In genomic region chr2:71056115-71056835, GRCm38 (mm10) we compare ENCODE assay signal across 8 mouse cellular contexts. TPM values are rescaled to one million over a fixed set of nuclear protein-coding genes. Genes with fewer than 3 reads are reported as not detected.
DNase-seq lines count a peak whose midpoint lies in the region; ATAC-seq lines count a peak whose summit lies in the region.

No protein-coding gene starts in this region.

- H3K9me3 ChIP-seq in lung, embryonic 15.5 days: no peaks in the 10 kb centered on the region
- H3K9me3 ChIP-seq in embryonic facial prominence, embryonic 12.5 days: no peaks in the 10 kb centered on the region
- no peaks in the 10 kb centered on the region for H3K9me3 ChIP-seq in intestine, embryonic 16.5 days (ENCODE audit: control insufficient read depth, low read length)
- H3K9me3 ChIP-seq in neural tube, embryonic 15.5 days (replicated peaks): no peaks in the 10 kb centered on the region

- peak overlapping the region; percentile 96 for H3K27ac ChIP-seq in lung, embryonic 15.5 days
- H3K27ac ChIP-seq in embryonic facial prominence, embryonic 12.5 days: peak overlapping the region; percentile 92
- peak overlapping the region; percentile 98 for H3K27ac ChIP-seq in intestine, embryonic 16.5 days (ENCODE audit: low read length)
- H3K27ac ChIP-seq in neural tube, embryonic 15.5 days (replicated peaks): peak overlapping the region; percentile 96

- peak overlapping the region; percentile 82 for H3K4me3 ChIP-seq in lung, embryonic 15.5 days
- H3K4me3 ChIP-seq in embryonic facial prominence, embryonic 12.5 days: peak overlapping the region; percentile 69
- H3K4me3 ChIP-seq in intestine, embryonic 16.5 days (ENCODE audit: low read length): peak overlapping the region; percentile 91
- H3K4me3 ChIP-seq in neural tube, embryonic 15.5 days (replicated peaks): peak overlapping the region; percentile 71

- no peak for ATAC-seq in lung, embryonic 15.5 days (ENCODE audit: borderline replicate concordance, extremely low read depth, low FRiP score, low TSS enrichment)
- no peak for ATAC-seq in embryonic facial prominence, embryonic 12.5 days (ENCODE audit: insufficient number of reproducible peaks, insufficient read depth, low FRiP score, low TSS enrichment)
- no peak for ATAC-seq in intestine, embryonic 16.5 days
- no peak for ATAC-seq in neural tube, embryonic 15.5 days (ENCODE audit: low FRiP score)

- peak overlapping the region; percentile 83 for H3K9ac ChIP-seq in lung, embryonic 15.5 days
- peak overlapping the region; percentile 78 for H3K9ac ChIP-seq in embryonic facial prominence, embryonic 12.5 days
- H3K9ac ChIP-seq in intestine, embryonic 16.5 days (ENCODE audit: low read depth, low read length): peak overlapping the region; percentile 95
- H3K9ac ChIP-seq in neural tube, embryonic 15.5 days (replicated peaks): peak overlapping the region; percentile 69

- H3K36me3 ChIP-seq in lung, embryonic 15.5 days: peaks cover 10% of the 10 kb centered on the region; the same call in 1 of the 2 replicates
- H3K36me3 ChIP-seq in embryonic facial prominence, embryonic 12.5 days: peaks cover 12% of the 10 kb centered on the region
- H3K36me3 ChIP-seq in intestine, embryonic 16.5 days (ENCODE audit: control insufficient read depth, insufficient read depth, low read length): peaks cover 2% of the 10 kb centered on the region; the same call in 1 of the 2 replicates
- H3K36me3 ChIP-seq in neural tube, embryonic 15.5 days: peaks cover 8% of the 10 kb centered on the region; the same call in 1 of the 2 replicates

- peak overlapping the region; percentile 85 for H3K4me2 ChIP-seq in lung, embryonic 15.5 days
- H3K4me2 ChIP-seq in embryonic facial prominence, embryonic 12.5 days (replicated peaks): peak overlapping the region; percentile 60
- peak overlapping the region; percentile 67 for H3K4me2 ChIP-seq in intestine, embryonic 16.5 days (ENCODE audit: low read depth, low read length)
- H3K4me2 ChIP-seq in neural tube, embryonic 15.5 days: peak overlapping the region; percentile 84

- DNase-seq in lung, postnatal 10 days: no peak
- no peak for DNase-seq in cerebellum, adult 9-11 months
- no peak for DNase-seq in T-cell, adult 2 months (ENCODE audit: low spot score)
- no peak for DNase-seq in thymus, postnatal 14 days

- peaks cover 13% of the 10 kb centered on the region for H3K4me1 ChIP-seq in lung, embryonic 15.5 days
- 0 out of 2 replicates have a peak, but pooled peaks cover 5% of the 10 kb centered on the region for H3K4me1 ChIP-seq in embryonic facial prominence, embryonic 12.5 days
- H3K4me1 ChIP-seq in intestine, embryonic 16.5 days (ENCODE audit: control insufficient read depth, insufficient read depth, low read length): 0 out of 2 replicates have a peak, but pooled peaks cover 7% of the 10 kb centered on the region
- peaks cover 19% of the 10 kb centered on the region for H3K4me1 ChIP-seq in neural tube, embryonic 15.5 days

- no peaks in the 10 kb centered on the region for H3K27me3 ChIP-seq in lung, embryonic 15.5 days
- H3K27me3 ChIP-seq in embryonic facial prominence, embryonic 12.5 days: no peaks in the 10 kb centered on the region
- H3K27me3 ChIP-seq in intestine, embryonic 16.5 days (replicated peaks; ENCODE audit: control insufficient read depth, insufficient read depth, low read length): no peaks in the 10 kb centered on the region
- H3K27me3 ChIP-seq in neural tube, embryonic 15.5 days (replicated peaks): no peaks in the 10 kb centered on the region

- WGBS in lung, embryonic 15.5 days: 11% methylated on average over 21 of the region's 21 CpGs
- WGBS in embryonic facial prominence, embryonic 12.5 days: 11% methylated on average over 21 of the region's 21 CpGs
- 11% methylated on average over 21 of the region's 21 CpGs for WGBS in intestine, embryonic 16.5 days
- WGBS in neural tube, embryonic 15.5 days: 11% methylated on average over 21 of the region's 21 CpGs

RNA-seq across cellular contexts. Expression of gene Mettl8, which starts 0.9 kb away (rescaled TPM):
- 14.9 and 16.5 TPM in 2 replicates for polyA plus RNA-seq in lung, embryonic 15.5 days (2015; fragmentation: Nextera tagmentation; extraction: Ambion mirVana)
- 17.9 and 20.0 TPM in 2 replicates for polyA plus RNA-seq in embryonic facial prominence, embryonic 12.5 days (2016; fragmentation: Nextera tagmentation; extraction: Ambion mirVana)
- 13.8 and 15.6 TPM in 2 replicates for polyA plus RNA-seq in intestine, embryonic 16.5 days (2015; fragmentation: Nextera tagmentation; extraction: Ambion mirVana)
- polyA plus RNA-seq in neural tube, embryonic 15.5 days (2015; fragmentation: Nextera tagmentation; extraction: Ambion mirVana): 12.9 and 16.0 TPM in 2 replicates

RNA-seq across cellular contexts. Expression of gene Dcaf17, which starts 1.1 kb away (rescaled TPM):
- polyA plus RNA-seq in lung, embryonic 15.5 days (2015; fragmentation: Nextera tagmentation; extraction: Ambion mirVana): 35.8 and 38.2 TPM in 2 replicates
- polyA plus RNA-seq in embryonic facial prominence, embryonic 12.5 days (2016; fragmentation: Nextera tagmentation; extraction: Ambion mirVana): 29.6 and 31.8 TPM in 2 replicates
- polyA plus RNA-seq in intestine, embryonic 16.5 days (2015; fragmentation: Nextera tagmentation; extraction: Ambion mirVana): 38.9 and 41.5 TPM in 2 replicates
- 31.0 and 33.3 TPM in 2 replicates for polyA plus RNA-seq in neural tube, embryonic 15.5 days (2015; fragmentation: Nextera tagmentation; extraction: Ambion mirVana)
